Mouse (Mus musculus) heart, embryonic 14.5 days (tissue): ENCODE measurements around the gene Zdhhc14. TPM values are rescaled to one million over a fixed set of nuclear protein-coding genes. Genes with fewer than 3 reads are reported as not detected.

Experiments
- ATAC-seq: fragments of 200-750 bp; cut with Nextera tagmentation; 2 replicates; pipeline ENCODE4 v1.8.0; 2017; ENCODE audit warnings: low read depth, moderate TSS enrichment; ENCODE audit not compliant: insufficient number of reproducible peaks, insufficient read depth, low FRiP score
- H3K27ac ChIP-seq, 2 experiments: fragments of 200-500 bp in 1 of 2; fragments of 300-500 bp in 1 of 2; sonication (generic) in 1 of 2; replicated peaks in 1 of 2; 2 replicates each; pipeline ENCODE4 v1.5.1; 2012 to 2014; ENCODE audit warnings: low read depth in 2 of 2, low read length in 2 of 2, control low read depth in 1 of 2, mild to moderate bottlenecking in 1 of 2, mixed read lengths in 1 of 2; ENCODE audit not compliant: control insufficient read depth in 1 of 2, insufficient read depth in 1 of 2
- H3K27me3 ChIP-seq: fragments of 300-500 bp; sonication (generic); 2 replicates; pipeline ENCODE4 v1.6.1; 2014; ENCODE audit warnings: mild to moderate bottlenecking, low read length, control low read depth; ENCODE audit not compliant: control insufficient read depth, insufficient read depth
- H3K36me3 ChIP-seq: fragments of 300-500 bp; sonication (generic); 2 replicates; pipeline ENCODE4 v1.6.1; 2014; ENCODE audit warnings: mild to moderate bottlenecking, control low read depth, low read length, mixed read lengths; ENCODE audit not compliant: control insufficient read depth, insufficient read depth
- H3K4me1 ChIP-seq, 2 experiments: fragments of 200-500 bp in 1 of 2; fragments of 300-500 bp in 1 of 2; sonication (generic) in 1 of 2; 2 replicates each; pipeline ENCODE4 v1.6.1; 2012 to 2014; ENCODE audit warnings: low read length in 2 of 2, control low read depth in 1 of 2, mixed read lengths in 1 of 2; ENCODE audit not compliant: control insufficient read depth in 2 of 2, insufficient read depth in 2 of 2
- H3K4me2 ChIP-seq: fragments of 300-500 bp; sonication (generic); 2 replicates; pipeline ENCODE4 v1.6.1; 2014; ENCODE audit warnings: mild to moderate bottlenecking, low read length
- H3K4me3 ChIP-seq, 2 experiments: fragments of 200-500 bp in 1 of 2; fragments of 300-500 bp in 1 of 2; sonication (generic) in 1 of 2; 2 replicates each; pipeline ENCODE4 v1.5.1; 2012 to 2014; ENCODE audit warnings: low read length in 2 of 2, mild to moderate bottlenecking in 2 of 2, control low read depth in 1 of 2, low read depth in 1 of 2, moderate library complexity in 1 of 2; ENCODE audit not compliant: control insufficient read depth in 1 of 2, insufficient read depth in 1 of 2
- H3K9ac ChIP-seq: fragments of 300-500 bp; sonication (generic); 2 replicates; pipeline ENCODE4 v1.6.1; 2014; ENCODE audit warnings: mild to moderate bottlenecking, low read length
- H3K9me3 ChIP-seq: fragments of 300-500 bp; sonication (generic); 2 replicates; pipeline ENCODE4 v1.6.1; 2016; ENCODE audit warnings: low read length, control low read depth; ENCODE audit not compliant: control insufficient read depth
- WGBS: fragments of 180-500 bp; shearing (Covaris S2); extraction: QIAGEN DNeasy Blood & Tissue Kit; methylation state at CpG from one replicate; pipeline ENCODE4 v1.1.7; 2014; 5-methylcytosine and 5-hydroxymethylcytosine counted together
- polyA plus RNA-seq: library from polyadenylated mRNA; unstranded; fragments of >200 nt; fragmentation: Nextera tagmentation; extraction: Ambion mirVana; gene quantifications from 2 replicates; pipeline ENCODE4 v1.2.1, GENCODE M21; 2014

Gene Zdhhc14
- polyA plus RNA-seq, 1 experiment from 2014 or later = 1.5 TPM

DNA sequence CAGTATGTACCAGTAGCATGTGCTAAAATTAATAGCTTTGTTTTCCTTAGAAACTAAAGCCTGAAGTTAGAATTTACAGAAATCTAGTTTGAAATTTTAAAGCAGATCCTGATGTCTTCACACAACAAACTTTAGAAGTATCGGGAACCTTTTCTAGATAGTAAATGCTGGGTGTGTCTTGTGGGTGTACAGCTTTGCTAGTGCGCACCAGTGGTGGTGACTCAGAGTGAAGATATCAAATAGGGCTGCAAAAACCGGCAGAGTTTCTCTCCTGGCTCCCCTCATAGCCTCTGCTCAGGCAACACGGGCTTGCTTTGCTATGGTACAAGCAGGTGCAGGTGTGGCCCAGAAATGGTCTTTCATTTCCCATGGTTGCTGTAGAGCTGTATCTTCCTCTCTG lies 157.8 kb downstream of the Zdhhc14 start:
- Histone ChIP-seq H3K4me1 (no peaks in the 10 kb centered on the region), H3K27me3 (no peaks in the 10 kb centered on the region), H3K27ac (no peak overlapping the region), H3K9me3 (no peaks in the 10 kb centered on the region), H3K36me3 (no peaks in the 10 kb centered on the region), H3K4me2 (no peak overlapping the region), H3K9ac (no peak overlapping the region), H3K4me3 (no peak overlapping the region)
- WGBS = 77% methylated on average over 4 of the region's 4 CpGs
- ATAC-seq = no peak

GRCm38 (mm10) chr17:5650642-5651041 lies 158.3 kb downstream of the Zdhhc14 start:
- no peaks in the 10 kb centered on the region for H3K36me3 ChIP-seq
- 71% methylated on average over 4 of the region's 4 CpGs for WGBS
- H3K4me3 ChIP-seq = no peak overlapping the region
- no peak overlapping the region for H3K4me2 ChIP-seq
- no peak overlapping the region for H3K27ac ChIP-seq
- H3K9ac ChIP-seq = no peak overlapping the region
- H3K4me1 ChIP-seq = no peaks in the 10 kb centered on the region
- no peaks in the 10 kb centered on the region for H3K27me3 ChIP-seq
- no peak for ATAC-seq
- no peaks in the 10 kb centered on the region for H3K9me3 ChIP-seq

DNA sequence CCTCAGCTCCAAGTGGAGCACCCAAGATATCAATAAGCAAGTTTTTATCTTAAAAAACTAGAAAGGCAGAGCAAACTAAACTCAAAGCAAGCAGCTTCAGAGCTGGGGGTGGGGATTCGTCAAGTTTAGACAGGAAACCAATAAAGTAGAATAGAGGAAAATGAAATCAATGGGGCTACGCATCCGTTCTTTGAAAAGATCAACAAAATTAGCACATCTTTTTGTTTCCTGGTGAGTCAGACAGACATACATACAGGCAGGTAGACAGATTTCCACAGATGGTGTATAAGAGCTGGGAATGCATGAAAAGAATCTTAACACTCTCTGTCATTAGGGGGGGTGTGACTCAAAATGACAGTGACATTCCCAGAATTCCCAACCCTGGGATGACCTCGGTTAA lies 159.2 kb downstream of the Zdhhc14 start:
- Histone ChIP-seq H3K4me2 (no peak overlapping the region), H3K4me1 (no peaks in the 10 kb centered on the region), H3K27me3 (no peaks in the 10 kb centered on the region), H3K9me3 (no peaks in the 10 kb centered on the region), H3K36me3 (no peaks in the 10 kb centered on the region), H3K9ac (no peak overlapping the region), H3K4me3 (no peak overlapping the region), H3K27ac (no peak overlapping the region)
- WGBS = 70% methylated on average over 4 of the region's 4 CpGs
- ATAC-seq = no peak

GRCm38 (mm10) chr17:5653981-5654380 lies 161.6 kb downstream of the Zdhhc14 start:
- Histone ChIP-seq H3K9me3 (no peaks in the 10 kb centered on the region), H3K4me3 (no peak overlapping the region), H3K4me2 (no peak overlapping the region), H3K4me1 (no peaks in the 10 kb centered on the region), H3K27me3 (no peaks in the 10 kb centered on the region), H3K27ac (no peak overlapping the region), H3K36me3 (no peaks in the 10 kb centered on the region), H3K9ac (no peak overlapping the region)
- ATAC-seq = no peak
- 82% methylated on average over 9 of the region's 9 CpGs for WGBS

DNA sequence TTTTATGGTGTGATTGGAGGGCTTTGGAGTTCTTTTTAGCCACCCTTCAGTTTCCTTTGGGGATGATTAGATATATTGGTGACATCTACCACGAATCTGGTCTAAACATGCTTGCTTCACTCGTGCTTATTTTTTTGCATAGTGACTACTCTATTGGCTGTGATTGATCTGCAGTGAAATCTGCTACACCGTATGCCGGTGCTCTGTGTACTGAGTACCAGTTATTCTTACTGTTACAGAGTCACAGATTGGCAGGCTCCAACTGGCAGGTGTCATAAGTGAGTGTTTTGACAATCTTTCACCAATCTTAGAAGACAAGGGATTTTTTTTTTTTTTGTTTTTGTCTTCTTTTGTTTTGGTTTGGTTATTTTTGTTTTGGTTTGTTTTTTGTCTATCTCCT lies 163.2 kb downstream of the Zdhhc14 start:
- Histone ChIP-seq H3K36me3 (no peaks in the 10 kb centered on the region), H3K27ac (no peak overlapping the region)
- no peak for ATAC-seq

DNA sequence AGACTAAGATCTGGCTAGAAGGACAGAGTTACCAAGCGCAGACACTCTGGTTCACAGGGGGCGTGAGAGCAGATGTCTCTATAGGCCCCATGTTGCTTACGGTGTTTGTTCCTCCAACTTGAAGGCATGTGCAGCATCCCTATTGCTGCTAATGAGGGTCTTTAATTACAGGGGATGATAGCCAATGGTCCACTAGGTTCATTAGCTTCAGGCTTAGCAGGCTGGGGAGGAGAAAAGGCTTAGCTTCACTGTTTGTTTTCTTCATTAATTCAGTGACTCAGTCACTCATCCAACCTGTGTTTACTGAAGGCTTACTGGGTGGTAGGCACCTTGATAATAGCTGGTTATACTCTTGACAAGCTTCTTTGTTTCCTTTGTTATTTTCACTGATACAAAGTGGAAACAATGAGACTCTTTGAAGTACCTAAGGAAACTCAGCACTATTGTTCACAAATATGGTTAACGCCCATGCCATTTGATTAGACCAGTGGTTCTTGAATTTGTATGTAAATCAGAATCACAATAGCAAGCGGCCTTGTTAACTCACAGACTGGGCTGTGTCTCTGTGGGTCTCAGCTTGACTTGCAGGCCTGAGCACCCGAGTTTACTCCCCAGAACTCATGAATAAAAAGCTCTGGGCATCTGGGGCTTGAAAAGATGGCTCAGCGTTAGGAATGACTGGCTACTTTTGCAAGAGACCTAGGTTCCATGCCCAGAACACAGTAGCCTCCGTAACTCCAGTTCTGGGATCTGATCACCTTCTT lies 168.1 kb downstream of the Zdhhc14 start:
- H3K4me2 ChIP-seq = no peak overlapping the region
- no peak for ATAC-seq
- no peaks in the 10 kb centered on the region for H3K36me3 ChIP-seq
- no peak overlapping the region for H3K27ac ChIP-seq
- no peak overlapping the region for H3K9ac ChIP-seq
- no peaks in the 10 kb centered on the region for H3K4me1 ChIP-seq
- 59% methylated on average over 8 of the region's 8 CpGs for WGBS
- no peak overlapping the region for H3K4me3 ChIP-seq
- H3K27me3 ChIP-seq = no peaks in the 10 kb centered on the region
- no peaks in the 10 kb centered on the region for H3K9me3 ChIP-seq

More for the DNA sequence above, 163.2 kb downstream of the Zdhhc14 start:
- Histone ChIP-seq H3K4me3 (no peak overlapping the region), H3K9ac (no peak overlapping the region), H3K9me3 (no peaks in the 10 kb centered on the region), H3K27me3 (no peaks in the 10 kb centered on the region), H3K4me2 (no peak overlapping the region), H3K4me1 (no peaks in the 10 kb centered on the region)
- WGBS = 86% methylated on average over 4 of the region's 4 CpGs

DNA sequence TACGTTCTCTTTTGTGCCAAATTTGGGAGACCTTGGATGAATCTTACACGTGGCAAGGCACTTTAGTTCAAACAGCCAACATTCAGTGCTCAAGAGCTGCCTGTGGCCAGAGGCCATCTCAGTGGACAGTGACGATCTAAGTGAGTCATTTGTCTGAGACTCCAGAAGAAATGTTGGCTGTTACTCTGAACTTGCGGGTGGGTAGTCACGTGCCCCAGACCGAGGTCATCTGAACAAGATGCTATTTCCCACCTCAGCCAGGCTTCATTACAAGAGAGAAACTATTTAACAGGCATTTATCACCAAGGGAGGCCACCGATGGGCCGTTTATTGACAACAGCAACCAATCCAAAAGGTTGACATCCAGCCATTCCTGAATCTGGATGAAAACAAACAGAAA lies 174.3 kb downstream of the Zdhhc14 start:
- H3K4me1 ChIP-seq = no peaks in the 10 kb centered on the region
- no peak overlapping the region for H3K4me2 ChIP-seq
- H3K9me3 ChIP-seq = no peaks in the 10 kb centered on the region
- H3K27me3 ChIP-seq = no peaks in the 10 kb centered on the region
- no peak for ATAC-seq
- no peak overlapping the region for H3K27ac ChIP-seq
- H3K4me3 ChIP-seq = no peak overlapping the region
- no peaks in the 10 kb centered on the region for H3K36me3 ChIP-seq
- H3K9ac ChIP-seq = no peak overlapping the region
- 69% methylated on average over 8 of the region's 8 CpGs for WGBS

DNA sequence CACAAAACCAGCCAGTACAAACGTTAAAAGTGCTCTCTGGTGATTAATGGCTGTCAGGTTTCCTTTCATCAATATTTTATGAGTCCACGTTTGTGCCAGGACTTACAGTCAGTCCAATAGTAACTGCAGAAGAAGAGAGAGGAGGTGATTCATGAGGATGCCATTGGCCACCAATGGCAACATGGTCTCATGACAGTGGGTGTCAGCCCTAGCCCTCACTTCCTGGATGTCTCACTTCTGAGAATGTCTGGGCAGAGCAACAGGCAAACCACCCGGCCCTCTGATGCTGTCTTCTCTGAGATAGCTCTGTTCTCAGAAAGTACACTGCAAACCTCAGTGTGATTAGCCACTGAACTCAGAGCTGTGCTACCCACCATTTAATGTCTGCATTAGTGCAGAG lies 176.1 kb downstream of the Zdhhc14 start:
- no peaks in the 10 kb centered on the region for H3K36me3 ChIP-seq
- no peaks in the 10 kb centered on the region for H3K9me3 ChIP-seq
- no peak overlapping the region for H3K9ac ChIP-seq
- 57% methylated on average over 3 of the region's 3 CpGs for WGBS
- H3K4me3 ChIP-seq = no peak overlapping the region
- no peak overlapping the region for H3K27ac ChIP-seq
- no peaks in the 10 kb centered on the region for H3K27me3 ChIP-seq
- no peaks in the 10 kb centered on the region for H3K4me1 ChIP-seq
- no peak overlapping the region for H3K4me2 ChIP-seq
- no peak for ATAC-seq
